Mouse (Mus musculus) midbrain, embryonic 14.5 days (tissue): Measurements from ENCODE around the gene Cd2. TPM values are rescaled to one million over a fixed set of nuclear protein-coding genes. Genes with fewer than 3 reads are reported as not detected.

ENCODE experiments used
- ATAC-seq: fragments of 200-750 bp; cut with Nextera tagmentation; 2 replicates; pipeline ENCODE4 v1.8.0; 2017; ENCODE audit warnings: moderate number of reproducible peaks, moderate library complexity; ENCODE audit not compliant: low FRiP score, low TSS enrichment
- DNase-seq: peaks from one replicate; pipeline ENCODE4 v3.0.0-alpha.2; 2015
- H3K27ac ChIP-seq: fragments of 300-500 bp; sonication (generic); replicated peaks from 2 replicates; pipeline ENCODE4 v1.5.1; 2014; ENCODE audit warnings: mild to moderate bottlenecking, low read depth, low read length, moderate library complexity
- H3K27me3 ChIP-seq: fragments of 300-500 bp; sonication (generic); 2 replicates; pipeline ENCODE4 v1.6.1; 2014; ENCODE audit warnings: low read length, control low read depth, mixed read lengths; ENCODE audit not compliant: control insufficient read depth, insufficient read depth
- H3K36me3 ChIP-seq: fragments of 300-500 bp; sonication (generic); 2 replicates; pipeline ENCODE4 v1.6.1; 2014; ENCODE audit warnings: low read length, control low read depth; ENCODE audit not compliant: control insufficient read depth, insufficient read depth
- H3K4me1 ChIP-seq: fragments of 300-500 bp; sonication (generic); 2 replicates; pipeline ENCODE4 v1.6.1; 2014; ENCODE audit warnings: mild to moderate bottlenecking, antibody characterized with exemption, low read length, control low read depth; ENCODE audit not compliant: control insufficient read depth, insufficient read depth
- H3K4me2 ChIP-seq: fragments of 300-500 bp; sonication (generic); 2 replicates; pipeline ENCODE4 v1.6.1; 2014; ENCODE audit warnings: mild to moderate bottlenecking, low read length, moderate library complexity
- H3K4me3 ChIP-seq: fragments of 300-500 bp; sonication (generic); replicated peaks from 2 replicates; pipeline ENCODE4 v1.5.1; 2014; ENCODE audit warnings: low read depth, low read length
- H3K9ac ChIP-seq: fragments of 300-500 bp; sonication (generic); replicated peaks from 2 replicates; pipeline ENCODE4 v1.6.1; 2014; ENCODE audit warnings: mild to moderate bottlenecking, low read length, moderate library complexity
- H3K9me3 ChIP-seq: fragments of 300-500 bp; sonication (generic); 2 replicates; pipeline ENCODE4 v1.6.1; 2016; ENCODE audit warnings: low read length, control low read depth, mixed read lengths; ENCODE audit not compliant: control insufficient read depth
- WGBS: fragments of 180-500 bp; shearing (Covaris S2); extraction: QIAGEN DNeasy Blood & Tissue Kit; methylation state at CpG from one replicate; pipeline ENCODE4 v1.1.7; 2014; 5-methylcytosine and 5-hydroxymethylcytosine counted together
- polyA plus RNA-seq: library from polyadenylated mRNA; unstranded; fragments of >200 nt; fragmentation: Nextera tagmentation; extraction: Ambion mirVana; gene quantifications from 2 replicates; pipeline ENCODE4 v1.2.1, GENCODE M21; 2014

Cd2 gene
- polyA plus RNA-seq, 1 experiment from 2014 or later, result not detected

DNA sequence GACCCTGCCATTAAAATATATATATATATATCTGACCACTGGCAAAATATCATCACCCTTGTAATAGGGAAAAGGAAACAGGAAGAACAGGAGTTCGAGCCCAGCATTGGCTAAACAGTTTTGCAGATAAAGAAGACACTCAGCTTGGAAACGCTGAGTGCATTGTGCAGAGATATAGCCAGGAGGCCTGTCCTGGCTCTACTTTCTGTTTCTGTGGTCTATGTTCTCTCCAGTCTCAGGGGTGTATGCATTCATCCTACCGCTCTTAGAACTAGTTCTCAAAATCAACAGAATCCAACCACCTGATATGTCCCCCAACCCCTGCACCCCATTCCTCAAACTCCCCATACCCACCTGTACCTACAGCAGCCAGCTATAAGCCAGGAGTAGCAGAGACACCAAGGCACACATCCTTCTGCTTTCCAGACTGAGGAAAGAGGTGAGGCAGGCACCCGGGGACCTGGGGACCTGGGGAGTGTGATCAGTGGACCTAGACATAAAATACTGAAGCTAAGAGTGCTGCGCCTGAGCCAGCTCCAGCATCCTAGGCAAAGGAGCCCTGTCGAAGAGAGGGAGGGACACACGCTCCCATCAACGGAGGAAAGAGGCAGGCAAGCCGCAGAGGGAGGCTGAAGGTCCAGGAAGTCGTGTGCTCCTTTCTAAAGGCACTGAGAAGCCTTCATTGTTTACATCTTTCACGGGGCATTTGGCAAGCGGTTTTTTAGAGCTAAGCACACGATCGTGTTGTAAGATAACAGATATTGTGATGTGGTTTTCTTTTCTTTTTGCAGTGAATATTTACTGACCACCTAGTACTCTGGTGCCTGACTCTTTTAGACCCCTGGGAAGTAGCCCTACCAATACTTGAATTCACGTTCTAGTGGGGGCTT, 8.4 kb upstream of the Cd2 start:
- H3K27ac ChIP-seq, result no peak overlapping the region
- ATAC-seq, result no peak
- H3K27me3 ChIP-seq, result no peaks in the 10 kb centered on the region
- DNase-seq, result no peak
- WGBS, result 64% methylated on average over 15 of the region's 15 CpGs
- H3K4me2 ChIP-seq, result no peak overlapping the region
- H3K9me3 ChIP-seq, result no peaks in the 10 kb centered on the region
- no peak overlapping the region for H3K4me3 ChIP-seq
- peaks cover 18% of the 10 kb centered on the region for H3K4me1 ChIP-seq
- H3K9ac ChIP-seq, result no peak overlapping the region
- H3K36me3 ChIP-seq, result no peaks in the 10 kb centered on the region

DNA sequence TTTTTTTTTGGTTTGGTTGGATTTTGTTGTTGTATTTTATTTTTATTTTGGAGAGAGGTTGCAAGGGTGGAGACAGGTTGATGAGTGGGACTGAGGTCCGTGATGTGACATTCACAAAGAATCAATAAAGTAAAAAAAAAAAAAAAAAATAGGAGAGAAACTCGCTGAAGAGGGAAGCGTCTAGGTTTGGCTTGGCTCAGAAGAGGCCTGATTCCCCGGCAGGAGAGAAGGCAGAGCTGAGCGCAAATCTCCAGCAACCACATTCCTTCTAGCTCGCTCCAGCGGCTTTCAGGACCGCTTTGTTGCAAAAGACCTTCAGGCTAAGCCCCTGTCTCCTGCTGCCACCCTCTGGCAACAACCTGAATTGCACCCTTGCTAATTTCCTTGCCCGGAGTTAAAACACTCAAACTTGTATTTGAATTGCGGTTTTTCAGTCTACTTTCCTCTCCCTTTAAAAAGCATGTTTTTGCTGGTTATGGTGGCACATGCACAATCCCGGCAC, 7.7 kb upstream of the Cd2 start:
- no peak overlapping the region for H3K27ac ChIP-seq
- DNase-seq (peak; percentile 94), ATAC-seq (peak; percentile 69; the same call in 1 of the 2 replicates)
- no peak overlapping the region for H3K9ac ChIP-seq
- peaks cover 11% of the 10 kb centered on the region for H3K4me1 ChIP-seq
- no peaks in the 10 kb centered on the region for H3K27me3 ChIP-seq
- WGBS, result 4% methylated on average over 11 of the region's 11 CpGs
- no peak overlapping the region for H3K4me2 ChIP-seq
- H3K36me3 ChIP-seq, result no peaks in the 10 kb centered on the region
- no peaks in the 10 kb centered on the region for H3K9me3 ChIP-seq
- H3K4me3 ChIP-seq, result no peak overlapping the region

DNA sequence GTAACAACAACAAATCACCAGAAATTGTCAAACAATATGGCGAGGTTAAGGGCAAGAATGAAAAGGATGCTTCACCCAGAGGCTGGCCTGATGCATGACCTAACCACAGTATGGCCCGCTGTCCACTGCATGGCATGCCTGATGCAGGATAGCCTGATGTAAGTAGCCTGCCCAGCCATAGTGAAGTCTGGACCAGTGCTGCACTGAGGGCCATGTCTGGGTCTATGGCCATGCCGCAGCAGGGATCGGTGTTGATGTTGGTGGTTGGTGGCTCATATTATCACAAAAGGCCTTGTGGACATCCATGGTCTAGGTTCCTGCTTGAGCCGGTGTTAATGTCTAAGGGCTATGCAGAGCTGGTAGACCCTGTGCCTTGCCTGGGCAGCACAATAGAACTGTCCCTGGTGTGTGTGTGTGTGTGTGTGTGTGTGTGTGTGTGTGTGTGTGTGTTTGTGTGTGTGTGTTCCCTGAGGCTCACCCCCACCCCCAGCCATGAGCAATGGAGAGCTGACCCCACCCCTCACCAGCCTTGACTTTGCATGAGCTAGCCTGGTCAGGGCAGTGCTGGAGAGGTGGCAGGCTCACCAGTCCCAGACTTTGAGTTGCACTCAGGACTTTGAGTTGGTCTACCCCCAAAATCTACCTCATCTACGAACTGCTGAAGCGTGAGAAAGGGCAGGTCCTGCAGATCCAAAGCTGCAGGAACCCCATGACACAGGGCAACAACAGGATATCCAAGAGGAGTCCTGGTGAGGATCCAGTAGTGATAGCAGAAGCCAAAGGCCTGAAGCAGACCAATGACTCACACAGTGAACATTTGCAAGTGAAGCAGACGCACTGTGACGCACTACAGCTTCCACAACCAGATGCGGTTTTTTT, 7.0 kb upstream of the Cd2 start:
- Histone ChIP-seq H3K27me3 (no peaks in the 10 kb centered on the region), H3K9me3 (no peaks in the 10 kb centered on the region), H3K36me3 (no peaks in the 10 kb centered on the region), H3K4me1 (peaks cover 4% of the 10 kb centered on the region; the same call in 1 of the 2 replicates), H3K4me2 (no peak overlapping the region), H3K9ac (no peak overlapping the region), H3K4me3 (no peak overlapping the region), H3K27ac (no peak overlapping the region)
- DNase-seq, result peak; percentile 39
- 77% methylated on average over 10 of the region's 10 CpGs for WGBS
- ATAC-seq, result peak; percentile 50; the same call in 1 of the 2 replicates

DNA sequence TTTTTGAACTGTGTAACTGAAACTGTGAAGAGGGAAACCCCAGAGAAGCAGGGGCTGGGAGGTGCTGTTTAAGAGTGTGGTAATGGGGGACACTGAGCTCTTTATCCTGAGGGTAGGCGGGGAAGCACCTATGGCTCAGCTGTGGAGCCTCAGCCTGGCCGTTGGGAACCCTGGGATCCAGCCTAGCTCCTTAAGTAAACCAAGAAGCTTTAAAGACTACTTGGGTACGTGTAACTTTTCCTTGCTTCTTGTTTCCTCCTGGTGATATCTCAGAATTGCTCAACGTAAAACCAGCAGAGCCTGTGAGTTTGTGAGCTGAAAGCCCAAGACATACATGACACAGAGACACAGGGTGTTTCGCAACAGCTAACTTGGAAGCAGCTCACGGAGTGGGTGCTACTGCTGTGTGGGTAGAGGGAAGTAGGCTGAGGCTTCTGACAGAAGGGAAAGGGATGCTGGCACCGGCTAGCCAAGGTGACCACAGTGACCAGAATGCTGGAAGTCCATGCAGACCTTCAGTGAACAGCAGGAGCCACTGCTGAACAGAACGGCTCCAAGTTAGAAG, 5.9 kb upstream of the Cd2 start:
- no peaks in the 10 kb centered on the region for H3K4me1 ChIP-seq
- no peaks in the 10 kb centered on the region for H3K9me3 ChIP-seq
- no peak overlapping the region for H3K4me3 ChIP-seq
- DNase-seq (no peak), ATAC-seq (no peak)
- no peaks in the 10 kb centered on the region for H3K36me3 ChIP-seq
- 90% methylated on average over 8 of the region's 8 CpGs for WGBS
- no peaks in the 10 kb centered on the region for H3K27me3 ChIP-seq
- no peak overlapping the region for H3K9ac ChIP-seq
- no peak overlapping the region for H3K27ac ChIP-seq
- no peak overlapping the region for H3K4me2 ChIP-seq

DNA sequence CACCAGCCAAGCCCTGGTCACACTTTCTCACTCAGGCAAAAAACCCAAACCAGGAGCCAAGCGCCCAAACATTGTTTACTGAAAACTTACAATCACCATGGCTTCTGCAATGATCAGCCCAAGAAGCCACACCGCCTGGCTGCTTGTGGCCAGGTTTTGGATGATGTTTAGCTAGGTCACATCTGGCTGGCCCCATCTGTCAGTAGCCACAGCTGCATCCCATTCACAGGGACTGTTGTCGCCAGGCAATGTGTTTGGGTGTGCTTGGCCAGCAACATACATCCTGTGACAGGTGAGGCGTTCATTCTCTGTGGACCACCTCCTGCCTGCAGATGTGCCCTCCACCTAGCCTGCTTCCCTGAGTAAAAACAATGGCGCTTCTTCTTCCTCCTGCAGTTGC, 4.9 kb upstream of the Cd2 start:
- H3K4me2 ChIP-seq, result no peak overlapping the region
- WGBS, result 93% methylated on average over 5 of the region's 5 CpGs
- H3K4me3 ChIP-seq, result no peak overlapping the region
- H3K27ac ChIP-seq, result no peak overlapping the region
- no peaks in the 10 kb centered on the region for H3K4me1 ChIP-seq
- H3K36me3 ChIP-seq, result no peaks in the 10 kb centered on the region
- H3K9me3 ChIP-seq, result no peaks in the 10 kb centered on the region
- no peak overlapping the region for H3K9ac ChIP-seq
- no peak for ATAC-seq
- DNase-seq, result no peak
- no peaks in the 10 kb centered on the region for H3K27me3 ChIP-seq

DNA sequence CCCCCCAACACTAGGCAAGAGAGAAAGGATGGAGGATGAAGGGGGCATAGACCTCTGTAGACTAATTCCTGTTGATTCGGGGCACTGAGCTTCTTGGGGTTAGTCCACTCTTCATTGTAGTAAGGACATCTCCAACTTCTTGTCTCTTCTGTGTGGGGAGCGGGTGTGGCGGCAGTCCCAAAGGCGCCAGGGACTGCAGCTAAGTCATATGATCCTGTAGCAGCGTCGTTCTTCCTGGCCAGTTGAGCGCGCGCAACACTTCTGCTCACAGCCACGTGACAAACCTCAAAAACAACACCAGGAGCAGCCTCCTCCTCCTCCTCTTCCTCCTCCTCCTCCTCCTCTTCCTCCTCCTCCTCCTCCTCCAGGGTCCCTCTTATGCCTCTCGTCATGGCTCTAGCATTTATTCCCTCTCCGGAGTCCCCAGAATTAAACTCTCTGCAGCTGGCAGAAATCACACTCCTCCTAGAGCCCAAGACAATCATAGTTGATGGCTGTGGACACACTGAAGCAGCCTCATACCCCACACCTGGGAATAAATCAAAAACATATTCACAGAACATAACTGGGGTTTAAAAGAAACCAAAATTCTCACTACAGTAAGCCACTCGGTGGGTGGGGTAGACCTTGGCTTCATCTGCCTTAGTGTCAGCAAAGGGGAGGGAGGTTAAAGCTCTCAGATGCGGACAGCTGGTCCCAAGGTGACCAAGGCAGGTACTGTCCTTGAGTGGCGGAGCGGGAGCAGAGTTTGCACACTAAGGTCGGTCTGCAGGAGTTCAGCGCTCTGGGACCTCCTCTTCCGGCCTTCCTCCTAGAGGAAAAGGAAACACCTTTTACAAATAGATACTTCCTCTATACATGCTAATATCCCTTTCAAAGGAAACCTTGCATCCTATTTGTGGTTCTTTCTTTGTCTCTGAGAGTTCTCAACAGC, 3.1 kb upstream of the Cd2 start:
- Histone ChIP-seq H3K4me2 (no peak overlapping the region), H3K27ac (no peak overlapping the region), H3K27me3 (no peaks in the 10 kb centered on the region), H3K36me3 (no peaks in the 10 kb centered on the region), H3K4me3 (no peak overlapping the region), H3K9ac (no peak overlapping the region), H3K9me3 (no peaks in the 10 kb centered on the region), H3K4me1 (no peaks in the 10 kb centered on the region)
- WGBS, result 87% methylated on average over 19 of the region's 19 CpGs
- DNase-seq (no peak), ATAC-seq (no peak)

DNA sequence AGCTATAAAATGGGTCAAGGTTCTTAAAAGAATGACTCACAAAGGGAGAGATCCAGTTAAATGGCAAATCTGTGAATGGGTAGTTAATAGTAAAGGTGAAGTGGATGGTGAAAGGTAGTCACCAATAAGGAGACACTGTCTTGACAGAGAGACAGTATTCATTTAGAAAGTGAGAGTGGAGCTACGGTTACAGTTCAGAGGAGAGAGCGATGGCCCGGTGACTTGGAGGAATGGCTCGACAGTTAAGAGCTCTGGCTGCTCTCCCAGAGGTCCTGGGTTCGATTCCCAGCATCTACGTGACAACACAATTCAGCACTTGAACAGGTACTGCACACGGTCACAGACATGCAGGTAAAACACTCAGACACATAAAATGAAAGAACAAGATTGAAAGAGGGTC, 2.3 kb upstream of the Cd2 start:
- no peak overlapping the region for H3K9ac ChIP-seq
- H3K4me1 ChIP-seq, result no peaks in the 10 kb centered on the region
- H3K27me3 ChIP-seq, result no peaks in the 10 kb centered on the region
- 90% methylated on average over 7 of the region's 7 CpGs for WGBS
- no peak overlapping the region for H3K4me3 ChIP-seq
- H3K27ac ChIP-seq, result no peak overlapping the region
- no peak for DNase-seq
- H3K9me3 ChIP-seq, result no peaks in the 10 kb centered on the region
- no peaks in the 10 kb centered on the region for H3K36me3 ChIP-seq
- no peak for ATAC-seq
- H3K4me2 ChIP-seq, result no peak overlapping the region

DNA sequence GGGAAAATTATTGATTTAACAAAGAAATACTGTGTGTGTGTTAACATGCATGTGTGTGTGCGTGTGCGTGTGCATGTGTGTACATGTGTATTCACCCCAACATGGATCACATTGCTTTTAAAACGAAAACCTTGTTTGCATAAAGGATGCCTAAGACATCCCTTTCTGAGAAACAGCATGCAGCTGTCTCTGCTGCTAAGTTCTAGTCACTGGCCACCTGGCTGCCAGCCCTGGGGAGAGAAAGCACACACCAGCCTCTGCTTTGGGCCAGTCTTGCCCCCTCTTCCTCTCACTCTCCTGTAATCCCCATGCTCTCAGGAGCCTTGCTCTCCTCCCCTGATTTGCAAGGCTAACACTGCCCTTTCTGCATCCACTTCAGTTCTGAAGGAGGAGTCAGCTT, 1.7 kb upstream of the Cd2 start:
- Histone ChIP-seq H3K4me2 (no peak overlapping the region), H3K4me3 (no peak overlapping the region), H3K27ac (no peak overlapping the region), H3K4me1 (no peaks in the 10 kb centered on the region), H3K9me3 (no peaks in the 10 kb centered on the region), H3K27me3 (no peaks in the 10 kb centered on the region), H3K36me3 (no peaks in the 10 kb centered on the region), H3K9ac (no peak overlapping the region)
- 91% methylated on average over 3 of the region's 3 CpGs for WGBS
- no peak for DNase-seq
- ATAC-seq, result no peak
